Mouse (Mus musculus) cerebellum, adult 2 months (tissue): ENCODE results near the gene Fam193b.

Experiments
- CTCF ChIP-seq: fragments of 200-500 bp; IDR thresholded peaks from 2 replicates; pipeline ENCODE4 v1.5.1; 2011; ENCODE audit warnings: low read depth, mild to moderate bottlenecking, control low read depth, low read length, moderate library complexity, borderline replicate concordance; ENCODE audit not compliant: insufficient read depth
- POLR2A ChIP-seq: fragments of 200-500 bp; IDR thresholded peaks from 2 replicates; pipeline ENCODE4 v1.6.1; 2011; ENCODE audit warnings: low read length, control low read depth, borderline replicate concordance; ENCODE audit not compliant: insufficient read depth

GRCm38 (mm10) chr13:55606899-55607623 lies 36.1 kb upstream of the Fam193b start:
- TF ChIP-seq CTCF (no peak), POLR2A (no peak)
